Mouse (Mus musculus) MN1 (cell line): ENCODE measurements around the gene Hnrnpa2b1.

Experiments used
- DNase-seq: peaks from one replicate; pipeline ENCODE4 v3.0.0-alpha.2; 2016; ENCODE audit warnings: low spot score

The Hnrnpa2b1 gene

DNA sequence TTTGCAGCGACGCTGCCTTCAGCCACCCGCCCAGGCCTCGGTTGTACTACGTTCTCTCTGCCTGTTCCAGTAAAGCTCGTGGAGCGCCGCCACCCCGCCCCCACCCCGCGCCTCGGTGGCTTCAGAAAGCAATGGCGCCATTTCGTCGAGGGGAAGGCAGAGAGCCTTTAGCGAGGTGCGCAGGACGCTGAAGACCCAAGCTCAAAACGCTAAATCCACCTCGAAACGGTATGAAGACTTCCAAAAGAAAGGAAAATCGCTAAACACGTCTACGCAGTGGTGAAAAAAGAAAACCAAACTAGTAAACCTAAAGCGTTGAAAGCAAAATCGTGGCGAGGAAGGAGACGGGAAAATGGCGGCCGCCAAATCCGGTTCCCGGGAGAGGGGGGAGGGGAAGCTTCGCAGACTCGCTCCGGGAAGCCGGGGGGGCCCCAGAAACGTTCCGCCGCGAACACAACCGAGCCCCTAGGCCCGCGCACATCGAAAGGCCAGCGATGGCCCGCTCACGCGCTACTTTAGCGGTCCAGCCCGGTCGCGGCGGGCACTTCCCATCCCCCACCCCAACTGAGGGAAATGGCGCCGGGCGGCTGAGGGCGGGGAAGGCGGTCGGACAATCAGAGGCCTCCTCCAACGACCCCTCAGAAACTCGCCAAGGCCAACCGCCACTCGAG is 668 bp downstream of the Hnrnpa2b1 start:
- DNase-seq: peak; percentile 69

DNA sequence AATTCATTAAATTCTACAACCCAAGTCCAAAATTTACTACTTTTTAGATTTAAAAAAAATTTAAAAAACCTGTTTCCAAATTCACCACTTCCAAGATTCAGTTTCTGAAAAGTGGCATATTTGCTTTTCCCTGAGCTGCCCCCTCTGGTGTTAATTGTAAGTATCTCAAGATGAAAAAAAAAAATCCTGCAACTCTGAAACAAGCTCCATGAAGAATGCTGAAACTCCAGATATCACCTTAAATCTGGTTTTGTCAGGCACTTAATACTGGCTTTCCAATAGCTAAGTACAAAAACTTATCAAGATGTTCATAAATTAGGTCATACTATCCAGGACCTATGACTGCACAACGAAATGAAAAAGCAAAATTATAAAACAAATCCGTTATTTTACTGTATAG is 2.0 kb downstream of the Hnrnpa2b1 start:
- peak; percentile 65 for DNase-seq

GRCm38 (mm10) chr6:51460363-51460762 is 9.3 kb downstream of the Hnrnpa2b1 start:
- DNase-seq: no peak

DNA sequence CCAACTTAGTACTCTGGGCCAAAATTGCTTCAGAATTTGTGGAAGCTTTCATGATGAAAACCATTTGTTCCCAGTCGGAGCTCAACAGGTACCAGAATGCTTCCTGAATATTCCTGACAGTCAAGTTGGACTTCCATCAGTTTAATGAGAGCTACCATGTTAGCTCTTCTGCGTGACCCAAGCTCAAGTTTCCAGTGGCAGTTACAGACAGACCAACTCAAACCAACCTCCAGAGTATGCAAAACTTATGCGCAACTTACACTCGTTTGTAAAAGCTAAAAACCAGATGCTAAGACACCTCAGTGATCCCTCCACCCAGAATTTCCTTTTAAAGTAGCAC is 9.7 kb downstream of the Hnrnpa2b1 start:
- no peak for DNase-seq

DNA sequence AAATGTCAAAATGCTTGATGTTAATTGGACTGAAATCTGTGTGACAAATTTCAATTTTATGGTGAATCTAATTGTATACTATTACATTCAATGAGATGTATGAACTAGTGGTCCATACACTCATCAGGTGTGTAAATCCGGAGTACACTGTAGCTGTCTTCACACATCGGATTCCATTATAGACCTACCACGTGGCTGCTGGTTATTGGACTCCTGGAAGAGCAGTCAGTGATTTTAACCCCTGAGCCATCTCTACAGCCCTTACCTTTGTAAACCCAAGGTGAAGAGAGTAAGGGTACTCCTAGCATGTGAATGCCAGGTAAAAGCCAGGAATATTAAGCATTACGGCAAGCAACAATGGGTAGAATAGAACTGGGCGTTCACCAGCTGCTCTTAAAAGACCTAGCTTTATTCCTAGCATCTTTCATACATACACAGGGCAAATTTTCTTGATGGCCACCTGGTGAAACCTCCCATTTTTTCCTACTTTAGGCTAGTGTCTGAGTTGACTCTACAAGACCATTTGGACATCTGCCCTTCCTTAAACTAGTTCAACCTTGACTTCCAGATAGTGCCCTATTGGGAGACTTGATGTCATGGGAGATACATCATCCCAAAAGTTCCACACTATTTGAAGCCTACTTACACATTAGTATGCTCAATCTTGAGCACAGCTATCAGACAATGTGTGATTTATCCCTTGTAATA is 10.2 kb downstream of the Hnrnpa2b1 start:
- no peak for DNase-seq

GRCm38 (mm10) chr6:51458925-51459312 is 10.8 kb downstream of the Hnrnpa2b1 start:
- no peak for DNase-seq

DNA sequence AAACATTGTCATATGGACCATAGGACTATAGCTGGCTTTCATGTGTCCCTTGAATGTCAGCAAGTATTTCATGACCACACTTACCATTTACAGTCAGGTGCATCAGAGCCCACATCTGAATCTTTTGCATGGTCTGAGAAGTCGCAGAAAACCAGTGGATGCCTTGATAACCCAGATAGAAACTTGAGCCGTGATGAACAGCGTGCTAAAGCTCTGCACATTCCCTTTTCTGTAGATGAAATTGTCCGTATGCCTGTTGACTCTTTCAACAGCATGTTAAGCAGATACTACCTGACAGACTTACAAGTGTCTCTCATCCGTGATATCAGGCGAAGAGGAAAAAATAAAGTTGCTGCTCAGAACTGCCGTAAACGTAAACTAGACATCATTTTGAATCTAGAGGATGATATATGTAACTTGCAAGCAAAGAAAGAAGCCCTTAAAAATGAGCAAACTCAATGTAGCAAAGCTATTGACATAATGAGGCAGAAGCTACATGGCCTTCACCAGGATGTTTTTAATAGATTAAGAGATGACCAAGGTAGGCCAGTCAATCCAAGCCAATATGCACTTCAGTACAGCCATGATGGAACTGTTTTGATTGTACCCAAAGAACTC is 11.8 kb downstream of the Hnrnpa2b1 start:
- DNase-seq: no peak

DNA sequence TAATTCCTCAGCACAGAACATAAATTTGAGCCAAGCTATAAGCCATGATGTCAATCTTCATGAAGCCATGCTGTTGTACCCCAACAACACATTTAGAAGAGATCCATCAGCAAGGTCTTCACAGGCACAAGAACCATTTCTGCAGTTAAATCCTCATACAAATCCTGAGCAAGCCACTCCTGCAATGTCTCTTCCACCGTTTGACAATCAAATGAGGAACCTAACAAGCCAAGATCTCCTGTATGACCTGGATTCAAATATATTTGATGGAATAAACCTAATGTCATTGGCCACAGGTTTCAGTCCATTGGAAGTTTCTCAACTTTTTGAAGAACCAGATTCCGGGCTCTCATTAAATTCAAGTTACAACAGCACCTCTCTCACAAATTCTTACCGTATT is 12.4 kb downstream of the Hnrnpa2b1 start:
- no peak for DNase-seq

- no peak for DNase-seq
These were observed 13.5 kb downstream of the Hnrnpa2b1 start for GRCm38 (mm10) chr6:51456198-51456597.

GRCm38 (mm10) chr6:51454949-51455348 is 14.7 kb downstream of the Hnrnpa2b1 start:
- no peak for DNase-seq

DNA sequence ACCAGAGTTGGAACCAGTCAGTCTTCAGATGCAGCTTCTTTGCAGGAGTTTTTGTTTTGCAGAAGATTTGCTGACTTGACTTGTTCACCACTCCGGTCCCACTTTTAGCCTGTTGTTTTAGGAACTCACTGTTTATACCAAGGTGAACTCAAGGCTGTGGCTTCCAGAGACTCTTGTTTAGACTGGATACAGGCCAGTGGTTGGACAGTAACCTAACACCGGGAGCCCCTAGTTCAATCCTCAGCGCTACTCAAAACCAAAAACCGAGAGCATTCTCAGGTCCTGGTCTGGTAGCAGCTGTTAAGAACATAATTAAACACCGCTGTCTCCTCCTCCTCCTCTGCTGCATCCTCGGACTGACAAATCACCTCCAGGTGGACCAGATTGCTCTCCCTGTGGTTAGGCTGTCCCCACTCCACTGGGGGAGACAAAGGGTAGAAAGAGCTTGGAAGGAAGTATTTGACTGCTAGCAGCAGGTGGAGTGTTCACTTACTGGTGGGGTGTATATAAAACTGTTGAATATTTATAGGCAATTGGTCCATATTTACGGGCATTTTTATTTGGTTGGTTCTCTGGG is 16.7 kb downstream of the Hnrnpa2b1 start:
- no peak for DNase-seq

DNA sequence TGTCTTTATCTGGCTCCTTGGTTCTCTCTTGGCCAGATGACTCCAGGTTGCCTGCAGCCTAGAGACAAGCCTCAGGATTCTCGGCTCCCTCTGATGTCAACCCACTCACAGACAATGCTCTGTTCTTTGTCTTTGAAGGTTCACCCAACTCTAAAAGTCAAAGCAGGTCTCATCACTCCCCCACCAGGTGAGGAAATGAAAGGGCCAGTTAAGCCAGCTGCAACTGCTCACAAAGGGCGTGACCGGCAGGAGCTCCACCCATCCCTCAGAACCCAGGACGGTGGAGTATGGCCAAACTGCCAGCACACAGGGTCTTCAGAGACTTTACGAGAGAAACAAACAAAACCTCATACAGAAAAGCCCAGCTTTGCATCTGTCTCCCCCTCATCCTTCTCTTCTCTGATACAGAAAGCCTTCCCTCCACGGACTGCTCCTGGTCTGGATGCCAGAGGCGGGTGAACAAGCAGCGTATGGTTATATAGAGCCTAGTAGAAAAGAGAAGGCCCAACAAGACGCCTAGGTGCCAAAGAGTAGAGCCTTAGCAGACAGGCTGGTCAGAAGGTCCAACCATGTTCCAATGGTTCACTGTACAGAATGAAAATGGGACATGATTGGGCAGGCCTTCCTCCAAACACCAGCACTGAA is 27.4 kb downstream of the Hnrnpa2b1 start:
- no peak for DNase-seq

- DNase-seq: no peak
These were observed 30.8 kb downstream of the Hnrnpa2b1 start for GRCm38 (mm10) chr6:51438826-51439330.

- no peak for DNase-seq
These were observed 32.0 kb downstream of the Hnrnpa2b1 start for GRCm38 (mm10) chr6:51437665-51438064.

DNA sequence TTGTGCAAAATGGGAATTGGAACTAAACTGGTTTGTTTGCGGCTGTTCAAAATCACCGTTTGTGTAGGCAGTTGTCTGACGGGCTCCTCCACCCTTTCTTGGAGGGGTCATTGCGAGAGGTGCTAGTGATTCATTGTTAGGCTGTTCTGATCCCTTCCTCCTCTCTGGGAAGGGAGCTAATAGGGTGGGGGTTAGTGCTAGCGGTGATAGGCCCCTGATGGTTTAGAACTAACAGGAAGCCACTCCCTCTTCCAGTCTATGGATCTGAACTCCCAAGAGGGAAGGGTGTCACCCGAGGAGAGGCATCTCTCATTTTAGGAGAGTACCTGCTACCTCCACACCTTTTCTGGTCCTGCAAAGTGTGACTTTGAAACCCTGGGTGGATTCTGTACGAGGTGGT is 35.4 kb downstream of the Hnrnpa2b1 start:
- DNase-seq: no peak

DNA sequence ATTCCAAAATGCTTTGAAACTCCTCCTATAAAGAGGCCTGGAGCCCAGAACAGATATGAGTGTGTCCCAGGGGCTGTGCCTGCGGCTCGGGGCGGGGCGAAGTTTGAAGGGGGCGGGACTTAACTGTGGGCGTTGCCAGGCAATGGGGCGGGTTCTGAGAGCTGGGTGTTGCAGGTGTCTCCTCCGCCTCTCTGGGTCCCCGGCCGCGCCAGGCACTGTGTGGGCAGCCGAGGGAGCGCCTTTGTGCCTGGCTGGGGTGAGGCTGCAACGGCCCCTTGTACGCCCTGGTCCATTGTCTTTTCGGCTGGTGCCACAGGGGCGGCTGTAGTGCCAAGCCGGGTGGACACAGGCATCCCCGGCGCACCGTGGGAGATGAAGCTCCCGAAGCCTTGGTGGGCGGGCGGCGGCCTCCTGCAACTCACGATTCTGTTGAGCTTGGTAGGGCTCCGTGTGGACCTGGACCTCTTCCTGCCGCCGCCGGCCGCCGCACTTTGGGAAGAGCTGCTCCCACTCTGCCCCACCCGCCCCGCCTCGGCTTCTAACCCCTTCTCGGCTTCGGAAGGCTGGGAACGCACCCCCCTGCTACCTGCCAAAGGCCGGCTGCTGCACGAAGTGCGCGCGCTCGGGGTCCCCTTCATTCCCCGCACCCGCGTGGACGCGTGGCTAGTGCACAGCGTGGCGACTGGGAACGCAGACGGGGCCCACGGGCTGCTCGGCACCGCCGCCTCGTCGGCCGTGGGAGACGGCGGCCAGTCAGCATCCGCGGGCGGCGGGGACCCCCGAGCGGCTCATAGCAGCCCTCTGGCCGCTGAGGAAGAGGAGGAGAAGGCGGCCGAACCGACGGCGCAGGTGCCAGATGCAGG is 36.9 kb downstream of the Hnrnpa2b1 start, which contains the start of gene Nfe2l3:
Nfe2l3 (plus strand) TSS at position 136 of the 863 bp plus-strand sequence.
- DNase-seq: no peak

DNA sequence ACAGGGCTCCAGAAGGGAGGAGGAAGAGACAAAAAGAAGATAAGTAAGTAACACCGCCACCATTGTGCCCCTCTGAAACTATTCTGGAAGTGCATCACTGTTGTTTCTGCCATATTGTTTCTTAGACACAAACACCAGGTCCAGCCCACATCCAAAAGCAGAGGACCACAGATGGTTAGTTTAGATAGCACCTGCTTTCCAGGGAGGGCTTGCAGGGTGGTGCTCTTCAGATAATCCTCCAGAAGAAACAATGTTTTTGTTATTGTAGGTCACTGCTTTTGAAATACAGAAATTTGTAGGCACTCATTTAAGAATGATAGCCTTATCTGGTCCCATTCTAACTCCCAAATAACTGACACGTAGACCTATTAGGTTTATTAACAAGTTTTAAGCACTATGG is 45.2 kb downstream of the Hnrnpa2b1 start:
- no peak for DNase-seq

DNA sequence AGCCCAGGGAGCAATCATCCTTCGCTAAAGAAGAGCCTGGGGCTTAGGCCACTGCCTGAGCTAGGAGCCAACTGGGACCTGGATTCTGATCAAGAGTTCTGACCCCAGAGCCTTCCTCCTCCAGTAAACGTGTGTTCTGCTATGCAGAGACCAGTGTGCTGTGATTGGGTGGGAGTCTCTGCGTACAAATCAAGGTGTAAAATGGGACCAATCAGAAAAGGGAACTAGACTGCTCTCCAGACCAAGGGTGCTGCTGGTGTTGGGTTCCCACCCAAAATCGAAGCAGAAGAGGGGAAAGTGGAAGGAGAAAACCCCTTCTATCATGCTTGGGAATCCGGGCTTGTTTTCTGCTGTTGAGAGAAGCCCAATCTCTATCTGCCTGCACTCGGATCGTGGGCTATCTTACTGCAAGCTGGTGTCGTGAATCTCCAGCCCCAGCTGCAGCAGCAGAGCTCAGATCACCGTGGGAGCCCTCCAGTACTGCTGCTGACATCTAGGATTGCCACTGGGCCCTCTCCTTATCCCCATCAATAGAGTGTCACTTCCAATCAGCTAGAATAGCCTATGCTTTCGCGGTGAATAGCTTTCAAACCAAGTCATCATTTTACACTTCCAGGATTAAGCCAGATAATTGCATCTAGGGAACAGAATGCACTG is 46.1 kb downstream of the Hnrnpa2b1 start:
- no peak for DNase-seq

DNA sequence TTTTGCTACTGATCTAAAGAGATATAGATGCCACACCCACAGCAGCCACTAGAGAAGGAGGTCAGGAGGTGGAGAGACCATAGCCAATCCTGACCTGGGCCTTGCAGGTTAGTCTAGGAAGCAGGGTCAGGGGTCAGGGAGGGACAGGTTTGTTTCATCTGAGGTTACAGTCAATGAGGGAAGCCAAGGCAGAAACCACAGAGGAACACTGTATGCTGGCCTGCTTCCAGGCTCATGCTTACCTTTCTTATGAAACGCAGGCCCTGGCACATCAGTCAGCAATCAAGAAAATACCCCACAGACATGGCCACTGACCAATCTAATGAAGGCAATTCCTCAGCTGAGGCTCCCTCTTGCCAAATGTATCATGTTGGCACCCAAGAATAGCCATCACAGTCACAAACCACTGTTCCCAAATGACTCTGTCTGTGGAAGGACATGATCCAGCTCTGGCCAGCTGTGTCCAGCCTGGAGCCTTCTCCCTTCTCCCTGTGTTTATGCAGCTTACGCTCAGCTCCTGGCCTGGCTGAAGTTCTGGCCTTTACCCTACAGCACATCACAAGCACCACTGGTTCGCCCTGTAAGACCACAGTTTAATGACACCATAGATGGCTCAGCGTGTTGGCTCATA is 52.3 kb downstream of the Hnrnpa2b1 start:
- no peak for DNase-seq

- no peak for DNase-seq
These were observed 53.3 kb downstream of the Hnrnpa2b1 start for GRCm38 (mm10) chr6:51416433-51416832.
